In genomic region chr3:124789220-124790017, GRCm38 (mm10) we compare ENCODE assay signal across 26 mouse cellular contexts.
A peak's percentile ranks its signal among the peaks of the same experiment; 100 is the strongest.
DNase-seq lines count a peak whose midpoint lies in the region; ATAC-seq lines count a peak whose summit lies in the region.
"Had no signal": no experiment of that assay in that cellular context is flagged by ENCODE, and none has a peak within 500 bp of the region (broad histone marks: within the 10 kb centered on the region; RNA-seq: fewer than 3 reads in every experiment).

No protein-coding gene starts in this region.

- no peak overlapping the region for H3K4me3 ChIP-seq in lung, embryonic 16.5 days (ENCODE audit: low read length)
- no peak overlapping the region for H3K4me3 ChIP-seq in neural tube, embryonic 12.5 days
- H3K4me3 ChIP-seq in neural tube, embryonic 15.5 days (replicated peaks): no peak overlapping the region
- no peak overlapping the region for H3K4me3 ChIP-seq in embryonic facial prominence, embryonic 14.5 days (ENCODE audit: low read depth, low read length)
- H3K4me3 ChIP-seq: embryonic facial prominence, embryonic 15.5 days; hindbrain, embryonic 12.5 days; kidney, embryonic 15.5 days; limb, embryonic 15.5 days had no signal

- no peak overlapping the region for H3K4me2 ChIP-seq in lung, embryonic 16.5 days (ENCODE audit: low read depth, low read length)
- no peak overlapping the region for H3K4me2 ChIP-seq in neural tube, embryonic 12.5 days (replicated peaks)
- no peak overlapping the region for H3K4me2 ChIP-seq in neural tube, embryonic 15.5 days
- H3K4me2 ChIP-seq in embryonic facial prominence, embryonic 14.5 days (ENCODE audit: low read depth, low read length): no peak overlapping the region
- H3K4me2 ChIP-seq: embryonic facial prominence, embryonic 15.5 days; heart, embryonic 11.5 days; hindbrain, embryonic 12.5 days; kidney, embryonic 15.5 days; limb, embryonic 15.5 days had no signal

- WGBS in lung, embryonic 16.5 days: 44% methylated on average over 7 of the region's 7 CpGs
- 55% methylated on average over 7 of the region's 7 CpGs for WGBS in neural tube, embryonic 12.5 days
- WGBS in neural tube, embryonic 15.5 days: 53% methylated on average over 7 of the region's 7 CpGs
- WGBS in embryonic facial prominence, embryonic 14.5 days: 36% methylated on average over 7 of the region's 7 CpGs

- 0 out of 2 replicates have a peak, but pooled peaks have one; percentile 17 for ATAC-seq in lung, embryonic 16.5 days (ENCODE audit: low read depth)
- ATAC-seq in neural tube, embryonic 12.5 days (ENCODE audit: low FRiP score, low read depth): peak; percentile 65
- no peak for ATAC-seq in neural tube, embryonic 15.5 days (ENCODE audit: low FRiP score)
- ATAC-seq in embryonic facial prominence, embryonic 14.5 days (ENCODE audit: low read depth): 0 out of 2 replicates have a peak, but pooled peaks have one; percentile 30
- ATAC-seq: activated CD4-positive, CD25-positive, alpha-beta regulatory T cell, adult 4 months; forebrain, embryonic 14.5 days had no signal

- no peaks in the 10 kb centered on the region for H3K4me1 ChIP-seq in lung, embryonic 16.5 days (replicated peaks; ENCODE audit: control insufficient read depth, insufficient read depth, low read length)
- no peaks in the 10 kb centered on the region for H3K4me1 ChIP-seq in neural tube, embryonic 12.5 days
- no peaks in the 10 kb centered on the region for H3K4me1 ChIP-seq in neural tube, embryonic 15.5 days
- H3K4me1 ChIP-seq in embryonic facial prominence, embryonic 14.5 days (ENCODE audit: control insufficient read depth, insufficient read depth, low read length): no peaks in the 10 kb centered on the region
- H3K4me1 ChIP-seq: embryonic facial prominence, embryonic 15.5 days; hindbrain, embryonic 12.5 days; kidney, embryonic 15.5 days; limb, embryonic 15.5 days had no signal

- H3K9me3 ChIP-seq in lung, embryonic 16.5 days (ENCODE audit: control insufficient read depth, low read length): no peaks in the 10 kb centered on the region
- no peaks in the 10 kb centered on the region for H3K9me3 ChIP-seq in neural tube, embryonic 12.5 days
- no peaks in the 10 kb centered on the region for H3K9me3 ChIP-seq in neural tube, embryonic 15.5 days (replicated peaks)
- H3K9me3 ChIP-seq in embryonic facial prominence, embryonic 14.5 days (ENCODE audit: control insufficient read depth, low read length): no peaks in the 10 kb centered on the region
- H3K9me3 ChIP-seq: embryonic facial prominence, embryonic 15.5 days; hindbrain, embryonic 12.5 days; kidney, embryonic 15.5 days; limb, embryonic 15.5 days had no signal

- no peak overlapping the region for H3K9ac ChIP-seq in lung, embryonic 16.5 days (ENCODE audit: low read length)
- no peak overlapping the region for H3K9ac ChIP-seq in neural tube, embryonic 12.5 days
- no peak overlapping the region for H3K9ac ChIP-seq in neural tube, embryonic 15.5 days (replicated peaks)
- H3K9ac ChIP-seq in embryonic facial prominence, embryonic 14.5 days (ENCODE audit: low read depth, low read length): no peak overlapping the region
- H3K9ac ChIP-seq: embryonic facial prominence, embryonic 15.5 days; hindbrain, embryonic 12.5 days; kidney, embryonic 15.5 days; limb, embryonic 15.5 days; liver, embryonic 14.5 days had no signal

- no peaks in the 10 kb centered on the region for H3K36me3 ChIP-seq in lung, embryonic 16.5 days (ENCODE audit: control insufficient read depth, insufficient read depth, low read length)
- no peaks in the 10 kb centered on the region for H3K36me3 ChIP-seq in neural tube, embryonic 12.5 days
- H3K36me3 ChIP-seq in neural tube, embryonic 15.5 days: no peaks in the 10 kb centered on the region
- H3K36me3 ChIP-seq in embryonic facial prominence, embryonic 14.5 days (ENCODE audit: control insufficient read depth, insufficient read depth, low read length): no peaks in the 10 kb centered on the region
- H3K36me3 ChIP-seq: embryonic facial prominence, embryonic 15.5 days; hindbrain, embryonic 12.5 days; kidney, embryonic 15.5 days; limb, embryonic 15.5 days had no signal

- no peak overlapping the region for H3K27ac ChIP-seq in lung, embryonic 16.5 days (ENCODE audit: low read length)
- no peak overlapping the region for H3K27ac ChIP-seq in neural tube, embryonic 12.5 days
- no peak overlapping the region for H3K27ac ChIP-seq in neural tube, embryonic 15.5 days (replicated peaks)
- H3K27ac ChIP-seq in embryonic facial prominence, embryonic 14.5 days (replicated peaks; ENCODE audit: low read depth, low read length): no peak overlapping the region
- H3K27ac ChIP-seq: embryonic facial prominence, embryonic 15.5 days; hindbrain, embryonic 12.5 days; kidney, embryonic 15.5 days; limb, embryonic 15.5 days; liver, embryonic 14.5 days had no signal

- no peaks in the 10 kb centered on the region for H3K27me3 ChIP-seq in lung, embryonic 16.5 days (ENCODE audit: control insufficient read depth, insufficient read depth, low read depth, low read length)
- H3K27me3 ChIP-seq in neural tube, embryonic 12.5 days (replicated peaks): no peaks in the 10 kb centered on the region
- no peaks in the 10 kb centered on the region for H3K27me3 ChIP-seq in neural tube, embryonic 15.5 days (replicated peaks)
- no peaks in the 10 kb centered on the region for H3K27me3 ChIP-seq in embryonic facial prominence, embryonic 14.5 days (replicated peaks; ENCODE audit: control insufficient read depth, insufficient read depth, low read length)
- H3K27me3 ChIP-seq: embryonic facial prominence, embryonic 15.5 days; hindbrain, embryonic 12.5 days; kidney, embryonic 15.5 days; limb, embryonic 15.5 days had no signal

- DNase-seq in lung, postnatal 36 days: no peak
- peak; percentile 43 for DNase-seq in embryo, embryonic 10 days (ENCODE audit: low spot score)
- peak; percentile 22 for DNase-seq in embryonic facial prominence, embryonic 14.5 days (ENCODE audit: low spot score)
- no peak for DNase-seq in thymus, adult 18-20 months
- no peak for DNase-seq in cerebellum, postnatal 36 days
- DNase-seq: adrenal gland, postnatal 10 days; cerebellum, adult 8-10 months; gastrocnemius, postnatal 14 days; heart, postnatal 14 days; kidney, adult 11 months; kidney, postnatal 36 days; layer of hippocampus, postnatal 36 days; right cerebral cortex, adult 18-20 months; right cerebral cortex, postnatal 4 days; thymus, postnatal 25 days had no signal

Comparison
In these comparisons a context has a peak if more than half of its experiments do, and no peak if none do; other contexts are left out.
1. DNase-seq: peak in embryo, embryonic 10 days (single experiment) and embryonic facial prominence, embryonic 14.5 days (single experiment); none in lung, postnatal 36 days (single experiment), thymus, adult 18-20 months (0 of 2) and cerebellum, postnatal 36 days (0 of 2).